Mouse (Mus musculus): ENCODE measurements around the gene Trim71. TPM values are rescaled to one million over a fixed set of nuclear protein-coding genes. Genes with fewer than 3 reads are reported as not detected.

The Trim71 gene
- 0.28 TPM in 1 of 2 replicates, not detected in the other for polyA plus RNA-seq (2012; ENCODE audit: insufficient read depth, low replicate concordance)

DNA sequence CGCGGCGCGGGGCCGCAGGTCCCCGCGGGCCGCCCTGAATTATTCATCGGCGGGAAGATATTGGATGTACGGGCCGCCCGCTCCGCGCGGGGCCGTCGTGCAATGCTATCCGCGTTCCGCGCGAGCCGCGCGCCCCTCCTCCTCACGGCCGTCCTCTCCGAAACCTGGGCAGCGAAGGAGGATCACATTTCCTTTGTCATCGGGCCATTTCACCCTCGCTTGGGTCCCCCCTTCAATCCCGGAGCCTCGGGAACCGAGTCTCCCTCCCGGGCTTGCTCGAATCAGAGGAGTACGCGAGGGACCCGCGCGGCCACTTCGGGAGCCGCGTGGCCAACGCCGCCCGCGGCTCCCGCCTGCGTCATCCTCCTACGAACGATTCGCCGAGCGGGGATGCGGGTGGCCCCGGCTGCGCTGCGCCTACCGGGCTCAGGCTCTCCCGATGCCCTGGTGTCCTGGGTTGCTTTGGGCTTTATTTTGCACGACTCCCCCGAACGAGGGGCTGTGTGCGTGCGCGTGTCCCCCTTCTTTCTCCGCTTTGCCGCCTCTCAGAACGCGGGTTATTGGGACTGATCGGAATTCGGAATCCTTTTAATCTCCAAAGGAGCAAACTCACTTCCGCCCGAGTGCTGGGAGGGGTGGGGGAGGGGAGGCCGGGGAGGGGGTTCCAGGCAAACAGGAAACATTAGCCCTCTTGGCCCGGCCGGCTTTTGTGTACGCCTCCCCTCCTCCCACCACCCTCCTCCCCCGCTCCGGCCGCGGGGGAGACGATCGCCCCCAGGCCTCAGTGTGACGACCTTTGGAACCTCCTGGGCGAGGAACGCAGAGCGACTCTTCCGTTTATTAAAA is at the start of gene Trim71:
TSS of gene Trim71 (minus strand) at position 609 of the 846 bp plus-strand sequence.
- Histone ChIP-seq H3K9me3 (peaks cover 16% of the 10 kb centered on the region), H3K27me3 (replicated peaks) (peaks cover 90% of the 10 kb centered on the region), H3K4me3 (replicated peaks) (peak within 1 kb of the TSS; percentile 85), H3K4me1 (peaks cover 27% of the 10 kb centered on the region), H3K36me3 (replicated peaks; ENCODE audit: low read length) (no peaks in the 10 kb centered on the region)
- TF ChIP-seq FLI1 (IDR thresholded peaks at IDR 0.05; ENCODE audit: low read length) (no peak), GATA1 (IDR thresholded peaks at IDR 0.05; ENCODE audit: borderline replicate concordance, low read length) (no peak)

DNA sequence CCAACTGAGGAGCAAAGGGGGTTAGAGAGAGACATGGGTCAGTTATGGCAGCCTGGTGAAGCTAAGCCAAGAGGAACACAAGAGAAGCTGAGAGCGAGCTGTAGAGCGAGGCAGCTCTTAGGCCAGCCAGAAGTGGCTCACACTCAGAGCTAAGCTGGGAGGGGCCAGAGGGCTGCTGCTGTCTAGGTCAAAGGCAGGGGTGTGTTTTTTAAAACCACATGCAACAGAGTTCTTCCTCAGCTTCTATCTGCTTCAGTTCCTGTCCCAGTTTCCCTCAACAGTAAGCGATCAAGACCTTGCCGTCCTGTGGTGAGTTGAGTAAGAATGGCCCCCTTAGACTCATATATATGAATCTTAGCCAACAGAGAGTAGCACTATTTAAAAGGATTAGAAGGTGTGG is 48.9 kb upstream of the Trim71 start:
- peaks cover 11% of the 10 kb centered on the region for H3K4me1 ChIP-seq
- TF ChIP-seq FLI1 (IDR thresholded peaks at IDR 0.05; ENCODE audit: low read length): no peak
- peaks cover 81% of the 10 kb centered on the region for H3K36me3 ChIP-seq (replicated peaks; ENCODE audit: low read length)
- H3K4me3 ChIP-seq (replicated peaks): no peak overlapping the region
- no peaks in the 10 kb centered on the region for H3K27me3 ChIP-seq (replicated peaks)
- no peaks in the 10 kb centered on the region for H3K9me3 ChIP-seq

DNA sequence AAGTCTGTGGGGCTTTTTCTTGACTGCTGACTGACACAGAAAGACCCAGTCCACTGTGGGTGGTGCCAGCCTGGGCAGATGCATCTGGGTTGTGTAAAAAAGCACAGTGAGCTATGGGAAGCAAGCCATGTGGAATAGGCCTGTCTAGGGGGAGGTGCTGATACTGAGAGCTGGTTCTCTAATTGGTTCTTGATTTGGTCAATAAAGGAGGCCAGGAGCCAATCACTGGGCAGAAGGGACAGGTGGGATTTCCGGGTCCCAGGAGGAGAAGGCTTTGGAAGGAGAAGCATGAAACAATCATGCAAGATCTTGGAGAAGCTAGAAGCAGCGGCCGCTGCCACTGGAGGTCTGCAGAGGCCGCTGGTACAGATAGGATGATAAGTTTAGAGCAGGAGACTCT is 48.4 kb upstream of the Trim71 start:
- H3K9me3 ChIP-seq: no peaks in the 10 kb centered on the region
- peaks cover 81% of the 10 kb centered on the region for H3K36me3 ChIP-seq (replicated peaks; ENCODE audit: low read length)
- TF ChIP-seq GATA1 (IDR thresholded peaks at IDR 0.05; ENCODE audit: borderline replicate concordance, low read length) (no peak), FLI1 (IDR thresholded peaks at IDR 0.05; ENCODE audit: low read length) (no peak)
- no peak overlapping the region for H3K4me3 ChIP-seq (replicated peaks)
- no peaks in the 10 kb centered on the region for H3K27me3 ChIP-seq (replicated peaks)
- H3K4me1 ChIP-seq: peaks cover 11% of the 10 kb centered on the region

DNA sequence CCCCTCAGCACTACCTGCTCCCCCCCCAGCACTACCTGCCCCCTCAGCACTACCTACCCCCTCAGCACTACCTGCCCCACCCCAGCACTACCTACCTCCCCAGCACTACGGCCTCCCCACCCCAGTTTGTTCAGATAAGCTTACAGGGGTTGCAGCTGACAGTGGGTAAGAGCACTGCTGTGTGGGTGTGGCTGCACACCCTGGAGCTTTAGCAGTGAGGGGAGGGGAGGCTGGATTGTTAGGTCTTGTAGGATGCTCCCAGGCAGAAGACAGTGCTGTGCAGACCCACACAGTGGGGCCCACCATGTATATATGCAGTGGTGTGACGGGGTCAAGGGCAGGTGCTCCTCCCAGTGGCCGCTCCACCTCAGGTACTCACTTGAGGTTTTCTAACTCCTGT is 46.1 kb upstream of the Trim71 start:
- no peaks in the 10 kb centered on the region for H3K9me3 ChIP-seq
- TF ChIP-seq GATA1 (IDR thresholded peaks at IDR 0.05; ENCODE audit: borderline replicate concordance, low read length): no peak
- no peak for TF ChIP-seq FLI1 (IDR thresholded peaks at IDR 0.05; ENCODE audit: low read length)
- H3K36me3 ChIP-seq (replicated peaks; ENCODE audit: low read length): peaks cover 87% of the 10 kb centered on the region
- H3K27me3 ChIP-seq (replicated peaks): no peaks in the 10 kb centered on the region
- no peak overlapping the region for H3K4me3 ChIP-seq (replicated peaks)
- H3K4me1 ChIP-seq: peaks cover 11% of the 10 kb centered on the region

DNA sequence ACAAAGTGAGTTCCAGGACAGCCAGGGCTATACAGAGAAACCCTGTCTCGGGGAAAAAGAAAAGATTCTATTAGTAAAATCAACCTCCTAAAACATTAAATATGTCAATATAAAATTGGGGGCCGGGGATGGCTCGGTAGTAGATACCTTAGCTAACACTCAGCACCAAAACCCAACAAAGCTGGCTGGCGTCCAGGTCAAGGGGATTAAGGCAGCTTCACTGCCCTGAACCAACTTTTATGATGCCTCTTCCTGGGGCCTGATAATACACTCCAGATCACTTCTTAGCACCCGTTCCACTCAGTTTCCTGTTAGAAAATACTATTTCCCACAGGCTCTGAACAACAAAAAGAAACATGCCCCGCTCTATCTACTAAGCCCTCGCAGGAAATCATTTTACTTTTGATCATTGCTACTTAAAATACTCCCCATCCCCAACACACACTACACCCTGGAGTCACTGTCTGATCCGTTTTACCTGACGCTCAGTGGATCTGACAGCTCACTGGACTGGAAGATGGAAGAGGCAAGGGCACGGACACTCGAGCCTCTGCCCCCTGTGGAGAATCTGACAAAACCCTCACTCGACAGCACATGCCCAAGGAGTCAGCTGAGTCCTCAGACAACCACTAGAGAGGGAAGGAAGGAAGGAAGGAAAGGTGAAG is 39.8 kb upstream of the Trim71 start:
- Histone ChIP-seq H3K9me3 (no peaks in the 10 kb centered on the region), H3K4me3 (replicated peaks) (peak overlapping the region; percentile 40), H3K36me3 (replicated peaks; ENCODE audit: low read length) (peaks cover 73% of the 10 kb centered on the region), H3K4me1 (peaks cover 8% of the 10 kb centered on the region), H3K27me3 (replicated peaks) (no peaks in the 10 kb centered on the region)
- TF ChIP-seq GATA1 (IDR thresholded peaks at IDR 0.05; ENCODE audit: borderline replicate concordance, low read length) (no peak), FLI1 (IDR thresholded peaks at IDR 0.05; ENCODE audit: low read length) (no peak)

GRCm38 (mm10) chr9:114601096-114601495 is 36.9 kb upstream of the Trim71 start:
- no peak for TF ChIP-seq FLI1 (IDR thresholded peaks at IDR 0.05; ENCODE audit: low read length)
- no peak for TF ChIP-seq GATA1 (IDR thresholded peaks at IDR 0.05; ENCODE audit: borderline replicate concordance, low read length)
- no peaks in the 10 kb centered on the region for H3K9me3 ChIP-seq
- H3K27me3 ChIP-seq (replicated peaks): no peaks in the 10 kb centered on the region
- peaks cover 75% of the 10 kb centered on the region for H3K36me3 ChIP-seq (replicated peaks; ENCODE audit: low read length)
- no peak overlapping the region for H3K4me3 ChIP-seq (replicated peaks)
- H3K4me1 ChIP-seq: peaks cover 8% of the 10 kb centered on the region

GRCm38 (mm10) chr9:114585017-114585345 is 20.8 kb upstream of the Trim71 start:
- H3K36me3 ChIP-seq (replicated peaks; ENCODE audit: low read length): peaks cover 43% of the 10 kb centered on the region
- H3K4me3 ChIP-seq (replicated peaks): no peak overlapping the region
- H3K27me3 ChIP-seq (replicated peaks): no peaks in the 10 kb centered on the region
- H3K4me1 ChIP-seq: peaks cover 24% of the 10 kb centered on the region
- H3K9me3 ChIP-seq: no peaks in the 10 kb centered on the region
- TF ChIP-seq FLI1 (IDR thresholded peaks at IDR 0.05; ENCODE audit: low read length) (no peak), GATA1 (IDR thresholded peaks at IDR 0.05; ENCODE audit: borderline replicate concordance, low read length) (no peak)

DNA sequence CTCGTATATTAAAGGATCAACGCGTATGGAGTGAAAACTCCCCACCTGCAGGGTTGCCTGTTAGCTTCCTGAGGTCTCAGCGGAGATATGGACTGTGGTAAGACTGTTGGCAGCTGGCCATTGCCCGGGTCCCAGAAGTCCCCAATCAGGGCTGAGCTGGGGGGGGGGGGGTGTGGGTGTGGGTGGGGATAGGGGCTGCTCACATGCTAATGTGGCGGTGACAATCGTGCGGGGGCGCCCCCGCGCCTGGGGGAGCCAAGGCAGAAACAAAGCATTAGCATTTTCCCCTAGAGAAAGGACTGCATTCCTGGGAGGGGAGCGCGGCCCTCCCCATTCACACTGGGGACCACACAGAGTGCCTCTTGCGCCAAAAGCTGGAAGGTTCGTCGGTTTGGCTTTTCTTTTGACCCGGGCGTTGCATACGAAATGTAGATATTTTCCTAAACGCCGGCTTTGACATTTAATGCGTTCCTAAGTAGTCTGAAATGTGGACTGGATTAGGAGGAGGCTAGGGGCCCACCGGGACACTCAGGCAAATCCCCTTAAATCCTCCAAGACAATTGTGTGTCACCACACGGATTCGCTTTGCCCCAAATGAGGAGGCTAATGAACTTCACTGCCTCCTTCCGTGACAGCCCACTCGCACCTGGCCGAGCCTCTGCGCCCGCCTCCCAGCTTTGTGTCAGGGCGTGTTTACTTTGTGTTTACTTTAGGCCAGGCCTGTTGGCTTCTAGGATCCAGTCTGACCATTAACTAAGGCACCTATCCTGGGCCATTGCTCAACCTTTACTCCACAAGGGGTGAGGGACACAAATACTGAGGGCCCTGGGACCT is 20.2 kb upstream of the Trim71 start:
- Histone ChIP-seq H3K27me3 (replicated peaks) (peaks cover under 1% of the 10 kb centered on the region), H3K9me3 (no peaks in the 10 kb centered on the region), H3K4me1 (peaks cover 24% of the 10 kb centered on the region), H3K4me3 (replicated peaks) (peak overlapping the region; percentile 87), H3K36me3 (replicated peaks; ENCODE audit: low read length) (peaks cover 39% of the 10 kb centered on the region)
- TF ChIP-seq FLI1 (IDR thresholded peaks at IDR 0.05; ENCODE audit: low read length) (no peak), GATA1 (IDR thresholded peaks at IDR 0.05; ENCODE audit: borderline replicate concordance, low read length) (no peak)

DNA sequence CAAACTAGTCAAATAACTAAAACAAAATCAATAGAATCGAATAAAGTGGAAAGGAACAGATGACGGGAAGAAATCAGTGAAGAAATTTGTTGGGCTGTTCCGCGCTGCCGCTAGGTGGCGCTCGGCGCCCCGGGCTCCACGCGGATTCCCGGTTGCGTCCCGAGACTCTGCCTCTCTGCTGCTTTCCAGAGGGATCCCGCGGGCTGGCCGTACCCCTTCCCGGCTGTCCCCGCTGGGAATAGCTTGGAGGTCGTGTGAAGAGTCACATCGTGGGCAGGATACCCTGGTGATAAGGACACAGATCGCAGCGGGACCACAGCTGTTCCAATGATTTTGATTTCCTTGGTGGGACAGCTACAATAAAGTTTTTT is 19.6 kb upstream of the Trim71 start:
- no peaks in the 10 kb centered on the region for H3K9me3 ChIP-seq
- H3K36me3 ChIP-seq (replicated peaks; ENCODE audit: low read length): peaks cover 33% of the 10 kb centered on the region
- peak overlapping the region; percentile 87 for H3K4me3 ChIP-seq (replicated peaks)
- H3K4me1 ChIP-seq: peaks cover 26% of the 10 kb centered on the region
- TF ChIP-seq GATA1 (IDR thresholded peaks at IDR 0.05; ENCODE audit: borderline replicate concordance, low read length): no peak
- TF ChIP-seq FLI1 (IDR thresholded peaks at IDR 0.05; ENCODE audit: low read length): no peak
- peaks cover 4% of the 10 kb centered on the region for H3K27me3 ChIP-seq (replicated peaks)
